Mouse (Mus musculus) hindbrain, embryonic 16.5 days (tissue): ENCODE data around the gene Stk24. TPM values are rescaled to one million over a fixed set of nuclear protein-coding genes. Genes with fewer than 3 reads are reported as not detected.

ENCODE experiments used
- ATAC-seq: fragments of 200-750 bp; cut with Nextera tagmentation; 2 replicates; pipeline ENCODE4 v1.8.0; 2017; ENCODE audit warnings: moderate TSS enrichment, moderate library complexity
- H3K27ac ChIP-seq: fragments of 300-500 bp; sonication (generic); 2 replicates; pipeline ENCODE4 v1.5.1; 2014; ENCODE audit warnings: low read depth, mild to moderate bottlenecking, control low read depth, low read length, moderate library complexity
- H3K27me3 ChIP-seq: fragments of 300-500 bp; sonication (generic); replicated peaks from 2 replicates; pipeline ENCODE4 v1.6.1; 2014; ENCODE audit warnings: low read length; ENCODE audit not compliant: control insufficient read depth, insufficient read depth
- H3K36me3 ChIP-seq: fragments of 300-500 bp; sonication (generic); 2 replicates; pipeline ENCODE4 v1.6.1; 2014; ENCODE audit warnings: mild to moderate bottlenecking, low read length, moderate library complexity, mixed read lengths; ENCODE audit not compliant: control insufficient read depth, insufficient read depth
- H3K4me1 ChIP-seq: fragments of 300-500 bp; sonication (generic); 2 replicates; pipeline ENCODE4 v1.6.1; 2014; ENCODE audit warnings: low read depth, low read length; ENCODE audit not compliant: control insufficient read depth, insufficient read depth
- H3K4me2 ChIP-seq: fragments of 300-500 bp; sonication (generic); 2 replicates; pipeline ENCODE4 v1.6.1; 2014; ENCODE audit warnings: mild to moderate bottlenecking, low read length, control low read depth, moderate library complexity
- H3K4me3 ChIP-seq: fragments of 300-500 bp; sonication (generic); 2 replicates; pipeline ENCODE4 v1.5.1; 2014; ENCODE audit warnings: mild to moderate bottlenecking, low read length, control low read depth, moderate library complexity
- H3K9ac ChIP-seq: fragments of 300-500 bp; sonication (generic); 2 replicates; pipeline ENCODE4 v1.6.1; 2014; ENCODE audit warnings: low read depth, mild to moderate bottlenecking, control low read depth, low read length, moderate library complexity
- H3K9me3 ChIP-seq: fragments of 300-500 bp; sonication (generic); 2 replicates; pipeline ENCODE4 v1.6.1; 2014; ENCODE audit warnings: mild to moderate bottlenecking, low read length, moderate library complexity; ENCODE audit not compliant: control insufficient read depth
- WGBS: fragments of 180-500 bp; shearing (Covaris S2); extraction: QIAGEN DNeasy Blood & Tissue Kit; methylation state at CpG from one replicate; pipeline ENCODE4 v1.1.7; 2014; 5-methylcytosine and 5-hydroxymethylcytosine counted together
- polyA plus RNA-seq: library from polyadenylated mRNA; unstranded; fragments of >200 nt; fragmentation: Nextera tagmentation; extraction: Ambion mirVana; gene quantifications from 2 replicates; pipeline ENCODE4 v1.2.1, GENCODE M21; 2015

Gene Stk24
- 14.6 and 18.5 TPM in 2 replicates for polyA plus RNA-seq

GRCm38 (mm10) chr14:121379827-121380145 is at the start of gene Stk24:
Gene Stk24, minus strand, starts transcription at chr14:121380011.
- WGBS = 5% methylated on average over 11 of the region's 11 CpGs
- peak; percentile 47; the same call in 1 of the 2 replicates for ATAC-seq
- no peaks in the 10 kb centered on the region for H3K9me3 ChIP-seq

GRCm38 (mm10) chr14:121428148-121428547 is 48.3 kb upstream of the Stk24 start:
- H3K9me3 ChIP-seq = no peaks in the 10 kb centered on the region
- no peaks in the 10 kb centered on the region for H3K36me3 ChIP-seq
- no peak overlapping the region for H3K27ac ChIP-seq
- H3K27me3 ChIP-seq = no peaks in the 10 kb centered on the region
- no peak for ATAC-seq
- no peaks in the 10 kb centered on the region for H3K4me1 ChIP-seq
- H3K9ac ChIP-seq = no peak overlapping the region
- no peak overlapping the region for H3K4me3 ChIP-seq
- no peak overlapping the region for H3K4me2 ChIP-seq
- WGBS = 93% methylated on average over 4 of the region's 4 CpGs

More at GRCm38 (mm10) chr14:121379827-121380145, at the start of gene Stk24:
- Histone ChIP-seq H3K4me2 (peak within 1 kb of the TSS; percentile 96), H3K9ac (peak within 1 kb of the TSS; percentile 96), H3K4me1 (peaks cover 14% of the 10 kb centered on the region), H3K36me3 (no peaks in the 10 kb centered on the region), H3K27ac (peak within 1 kb of the TSS; percentile 87), H3K27me3 (no peaks in the 10 kb centered on the region), H3K4me3 (peak within 1 kb of the TSS; percentile 95)

- H3K4me3 ChIP-seq = no peak overlapping the region
- H3K4me1 ChIP-seq = no peaks in the 10 kb centered on the region
- no peak for ATAC-seq
- no peaks in the 10 kb centered on the region for H3K27me3 ChIP-seq
- no peaks in the 10 kb centered on the region for H3K36me3 ChIP-seq
- no peak overlapping the region for H3K4me2 ChIP-seq
- no peak overlapping the region for H3K27ac ChIP-seq
- no peaks in the 10 kb centered on the region for H3K9me3 ChIP-seq
- no peak overlapping the region for H3K9ac ChIP-seq
Observed at GRCm38 (mm10) chr14:121426743-121427142, 46.9 kb upstream of the Stk24 start.

- H3K27me3 ChIP-seq = no peaks in the 10 kb centered on the region
- H3K4me1 ChIP-seq = no peaks in the 10 kb centered on the region
- 86% methylated on average over 7 of the region's 7 CpGs for WGBS
- no peak for ATAC-seq
- H3K9me3 ChIP-seq = peaks cover 4% of the 10 kb centered on the region; the same call in 1 of the 2 replicates
- H3K27ac ChIP-seq = no peak overlapping the region
- H3K36me3 ChIP-seq = no peaks in the 10 kb centered on the region
- H3K4me2 ChIP-seq = no peak overlapping the region
- H3K4me3 ChIP-seq = no peak overlapping the region
- H3K9ac ChIP-seq = no peak overlapping the region
Observed at GRCm38 (mm10) chr14:121425004-121425793, 45.4 kb upstream of the Stk24 start.

GRCm38 (mm10) chr14:121423341-121423751 is 43.5 kb upstream of the Stk24 start:
- no peak for ATAC-seq
- Histone ChIP-seq H3K4me3 (no peak overlapping the region), H3K9ac (no peak overlapping the region), H3K27me3 (no peaks in the 10 kb centered on the region), H3K27ac (no peak overlapping the region), H3K4me1 (no peaks in the 10 kb centered on the region), H3K4me2 (no peak overlapping the region), H3K9me3 (peaks cover 4% of the 10 kb centered on the region; the same call in 1 of the 2 replicates), H3K36me3 (no peaks in the 10 kb centered on the region)
- WGBS = 52% methylated on average over 7 of the region's 7 CpGs

- Histone ChIP-seq H3K4me3 (no peak overlapping the region), H3K4me1 (no peaks in the 10 kb centered on the region), H3K9ac (no peak overlapping the region), H3K9me3 (peaks cover 4% of the 10 kb centered on the region; the same call in 1 of the 2 replicates), H3K4me2 (no peak overlapping the region), H3K27ac (no peak overlapping the region), H3K36me3 (no peaks in the 10 kb centered on the region), H3K27me3 (no peaks in the 10 kb centered on the region)
- WGBS = 71% methylated on average over 4 of the region's 4 CpGs
- no peak for ATAC-seq
Observed at GRCm38 (mm10) chr14:121422664-121423340, 43.0 kb upstream of the Stk24 start.

- H3K4me2 ChIP-seq = no peak overlapping the region
- 94% methylated on average over 4 of the region's 4 CpGs for whole genome bisulfite sequencing
- peaks cover 4% of the 10 kb centered on the region; the same call in 1 of the 2 replicates for H3K9me3 ChIP-seq
- no peaks in the 10 kb centered on the region for H3K4me1 ChIP-seq
- H3K27me3 ChIP-seq = no peaks in the 10 kb centered on the region
- no peak overlapping the region for H3K9ac ChIP-seq
- H3K27ac ChIP-seq = no peak overlapping the region
- ATAC-seq = no peak
- no peaks in the 10 kb centered on the region for H3K36me3 ChIP-seq
- H3K4me3 ChIP-seq = no peak overlapping the region
Observed at GRCm38 (mm10) chr14:121422000-121422399, 42.2 kb upstream of the Stk24 start.

GRCm38 (mm10) chr14:121417594-121417993 is 37.8 kb upstream of the Stk24 start:
- H3K27ac ChIP-seq = no peak overlapping the region
- H3K9ac ChIP-seq = no peak overlapping the region
- whole genome bisulfite sequencing = 71% methylated on average over 5 of the region's 5 CpGs
- ATAC-seq = no peak
- no peaks in the 10 kb centered on the region for H3K4me1 ChIP-seq
- H3K9me3 ChIP-seq = peaks cover 4% of the 10 kb centered on the region; the same call in 1 of the 2 replicates
- H3K36me3 ChIP-seq = no peaks in the 10 kb centered on the region
- H3K4me2 ChIP-seq = no peak overlapping the region
- no peaks in the 10 kb centered on the region for H3K27me3 ChIP-seq
- H3K4me3 ChIP-seq = no peak overlapping the region

- Histone ChIP-seq H3K36me3 (no peaks in the 10 kb centered on the region), H3K4me1 (no peaks in the 10 kb centered on the region), H3K27me3 (no peaks in the 10 kb centered on the region), H3K4me2 (no peak overlapping the region), H3K27ac (no peak overlapping the region), H3K4me3 (no peak overlapping the region), H3K9ac (no peak overlapping the region), H3K9me3 (peaks cover 4% of the 10 kb centered on the region; the same call in 1 of the 2 replicates)
- WGBS = 92% methylated on average over 10 of the region's 12 CpGs
- no peak for ATAC-seq
Observed at GRCm38 (mm10) chr14:121416626-121417319, 37.0 kb upstream of the Stk24 start.
